In genomic region chr6:97781316-97781715, GRCm38 (mm10) we compare ENCODE assay signal across 23 mouse cellular contexts. TPM values are rescaled to one million over a fixed set of nuclear protein-coding genes. Genes with fewer than 3 reads are reported as not detected.
A peak's percentile ranks its signal among the peaks of the same experiment; 100 is the strongest.
DNase-seq lines count a peak whose midpoint lies in the region; ATAC-seq and TF ChIP-seq lines count a peak whose summit lies in the region.
"Had no signal": no experiment of that assay in that cellular context is flagged by ENCODE, and none has a peak within 500 bp of the region (broad histone marks: within the 10 kb centered on the region; RNA-seq: fewer than 3 reads in every experiment).

No protein-coding gene starts in this region.

- no peak overlapping the region for H3K4me3 ChIP-seq in midbrain, embryonic 11.5 days (ENCODE audit: low read depth, low read length)
- no peak overlapping the region for H3K4me3 ChIP-seq in midbrain, embryonic 16.5 days (ENCODE audit: low read depth, low read length)
- no peak overlapping the region for H3K4me3 ChIP-seq in gastrocnemius, adult 2 months
- H3K4me3 ChIP-seq: forebrain, embryonic 10.5 days; forebrain, embryonic 13.5 days; heart, embryonic 12.5 days; heart, embryonic 15.5 days; hindbrain, embryonic 12.5 days; hindbrain, embryonic 15.5 days had no signal

- no peaks in the 10 kb centered on the region for H3K4me1 ChIP-seq in midbrain, embryonic 11.5 days (ENCODE audit: control insufficient read depth, insufficient read depth, low read length)
- H3K4me1 ChIP-seq in midbrain, embryonic 16.5 days (ENCODE audit: control insufficient read depth, insufficient read depth, low read length): no peaks in the 10 kb centered on the region
- H3K4me1 ChIP-seq: forebrain, embryonic 10.5 days; forebrain, embryonic 13.5 days; heart, embryonic 12.5 days; heart, embryonic 15.5 days; hindbrain, embryonic 12.5 days; hindbrain, embryonic 15.5 days had no signal

- H3K9me3 ChIP-seq in midbrain, embryonic 11.5 days (ENCODE audit: control insufficient read depth, low read length): no peaks in the 10 kb centered on the region
- no peaks in the 10 kb centered on the region for H3K9me3 ChIP-seq in midbrain, embryonic 16.5 days (replicated peaks; ENCODE audit: control insufficient read depth, low read length, poor library complexity, severe bottlenecking)
- H3K9me3 ChIP-seq: forebrain, embryonic 10.5 days; forebrain, embryonic 13.5 days; heart, embryonic 12.5 days; heart, embryonic 15.5 days; hindbrain, embryonic 12.5 days; hindbrain, embryonic 15.5 days had no signal

- H3K36me3 ChIP-seq in midbrain, embryonic 11.5 days (ENCODE audit: control insufficient read depth, insufficient read depth, low read length): no peaks in the 10 kb centered on the region
- no peaks in the 10 kb centered on the region for H3K36me3 ChIP-seq in midbrain, embryonic 16.5 days (ENCODE audit: control insufficient read depth, insufficient read depth, low read length)
- H3K36me3 ChIP-seq: forebrain, embryonic 10.5 days; heart, embryonic 12.5 days; heart, embryonic 15.5 days; hindbrain, embryonic 12.5 days; hindbrain, embryonic 15.5 days had no signal

- no peak overlapping the region for H3K4me2 ChIP-seq in midbrain, embryonic 11.5 days
- no peak overlapping the region for H3K4me2 ChIP-seq in midbrain, embryonic 16.5 days (ENCODE audit: low read length)
- H3K4me2 ChIP-seq: forebrain, embryonic 13.5 days; heart, embryonic 12.5 days; heart, embryonic 15.5 days; hindbrain, embryonic 12.5 days; hindbrain, embryonic 15.5 days had no signal

- peak; percentile 35 for DNase-seq in midbrain, embryonic 11.5 days (ENCODE audit: low spot score, missing footprints)
- DNase-seq in gastrocnemius, adult 2 months: peak; percentile 68
- peak; percentile 64 for DNase-seq in gastrocnemius, postnatal 14 days
- peak; percentile 77 for DNase-seq in skeletal muscle tissue, adult 2 months (ENCODE audit: low read depth, low spot score)
- no peak for DNase-seq in right cerebral cortex, postnatal 14 days
- DNase-seq: adrenal gland, postnatal 10 days; cerebellum, adult 18-20 months; cerebellum, adult 9-10 months; cerebellum, postnatal 14 days; heart, adult 18-20 months; heart, postnatal 10 days; heart, postnatal 4 days had no signal

- ATAC-seq in midbrain, embryonic 11.5 days (ENCODE audit: low FRiP score): no peak
- no peak for ATAC-seq in midbrain, embryonic 16.5 days
- no peak for ATAC-seq in granulocyte monocyte progenitor cell, adult 5-6 weeks (replicated peaks; ENCODE audit: poor library complexity, severe bottlenecking)
- ATAC-seq: CD4-positive, CD25-positive, alpha-beta regulatory T cell, adult 4 months; forebrain, embryonic 13.5 days; forebrain, embryonic 16.5 days; intestine, postnatal 0 days had no signal

- WGBS in midbrain, embryonic 11.5 days: 91% methylated on average over 5 of the region's 5 CpGs
- 94% methylated on average over 5 of the region's 5 CpGs for WGBS in midbrain, embryonic 16.5 days

- no peak for TF ChIP-seq CTCF in gastrocnemius, adult 2 months (IDR thresholded peaks at IDR 0.05)

- H3K9ac ChIP-seq in midbrain, embryonic 11.5 days (ENCODE audit: low read length): no peak overlapping the region
- H3K9ac ChIP-seq in midbrain, embryonic 16.5 days (ENCODE audit: low read depth, low read length): no peak overlapping the region
- H3K9ac ChIP-seq: forebrain, embryonic 13.5 days; heart, embryonic 12.5 days; heart, embryonic 15.5 days; hindbrain, embryonic 12.5 days; hindbrain, embryonic 15.5 days had no signal

- H3K27ac ChIP-seq in midbrain, embryonic 11.5 days (ENCODE audit: low read depth, low read length): no peak overlapping the region
- H3K27ac ChIP-seq in midbrain, embryonic 16.5 days (ENCODE audit: low read length): no peak overlapping the region
- no peak overlapping the region for H3K27ac ChIP-seq in gastrocnemius, adult 2 months
- H3K27ac ChIP-seq: forebrain, embryonic 10.5 days; forebrain, embryonic 13.5 days; heart, embryonic 15.5 days; hindbrain, embryonic 12.5 days; hindbrain, embryonic 15.5 days had no signal

- intact Hi-C loops in gastrocnemius, adult 2 months (cut with DNase I): no loop called here
- intact Hi-C loops in gastrocnemius, postnatal 14 days (cut with DNase I; ENCODE audit: low total_unique reads): no loop called here

- H3K27me3 ChIP-seq in midbrain, embryonic 11.5 days (ENCODE audit: control insufficient read depth, insufficient read depth, low read length): no peaks in the 10 kb centered on the region
- no peaks in the 10 kb centered on the region for H3K27me3 ChIP-seq in midbrain, embryonic 16.5 days (ENCODE audit: control insufficient read depth, insufficient read depth, low read depth, low read length)
- H3K27me3 ChIP-seq: forebrain, embryonic 13.5 days; heart, embryonic 12.5 days; heart, embryonic 15.5 days; hindbrain, embryonic 12.5 days; hindbrain, embryonic 15.5 days had no signal

RNA-seq across cellular contexts. Expression of gene Mitf, which starts 25.5 kb away (rescaled TPM):
- 0.30 and 0.72 TPM in 2 replicates for polyA plus RNA-seq in midbrain, embryonic 11.5 days (2014; fragmentation: Nextera tagmentation; extraction: Ambion mirVana)
- polyA plus RNA-seq in midbrain, embryonic 16.5 days (2015; fragmentation: Nextera tagmentation; extraction: Ambion mirVana): 1.0 and 1.2 TPM in 2 replicates
- total RNA-seq in gastrocnemius, adult 2 months (2021): 10 to 100 TPM; 14.4 to 21.6 TPM
- total RNA-seq in gastrocnemius, postnatal 14 days (2021): 1 to 10 TPM; 5.7 to 6.0 TPM
- total RNA-seq in granulocyte monocyte progenitor cell, adult 5-6 weeks (2014; fragmentation: Nextera tagmentation): 6.6 and 11.3 TPM in 2 replicates
- 7.4 and 7.5 TPM in 2 replicates for total RNA-seq in granulocyte monocyte progenitor cell, adult 5-6 weeks (2017)
